Mouse (Mus musculus) naive thymus-derived CD4-positive, alpha-beta T cell, adult 2 months (primary cell): ENCODE results near the gene Fnip1.

Experiments used
- DNase-seq: peaks from one replicate; pipeline ENCODE4 v3.0.0-alpha.2; 2011; ENCODE audit warnings: low read depth

Gene Fnip1

GRCm38 (mm10) chr11:54554970-54555369 is 117.0 kb downstream of the Fnip1 start:
- DNase-seq, result no peak

- DNase-seq, result peak; percentile 82
Measured at GRCm38 (mm10) chr11:54562761-54563160, 124.8 kb downstream of the Fnip1 start.
